Mouse (Mus musculus) thymus, postnatal 14 days (tissue): Measurements from ENCODE around the gene Ccr1l1.

Experiments
- DNase-seq: peaks from one replicate; pipeline ENCODE4 v3.0.0; 2021

The Ccr1l1 gene

GRCm38 (mm10) chr9:123957911-123958413, 20.2 kb downstream of the Ccr1l1 start:
- DNase-seq, result no peak

GRCm38 (mm10) chr9:123956892-123957291, 21.3 kb downstream of the Ccr1l1 start:
- no peak for DNase-seq

GRCm38 (mm10) chr9:123953551-123953950, 24.7 kb downstream of the Ccr1l1 start:
- DNase-seq, result no peak

- no peak for DNase-seq
Measured at GRCm38 (mm10) chr9:123951176-123951575, 27.0 kb downstream of the Ccr1l1 start.

GRCm38 (mm10) chr9:123949432-123949831, 28.8 kb downstream of the Ccr1l1 start:
- no peak for DNase-seq

GRCm38 (mm10) chr9:123947815-123948214, 30.4 kb downstream of the Ccr1l1 start:
- DNase-seq, result no peak

GRCm38 (mm10) chr9:123942025-123942424, 36.2 kb downstream of the Ccr1l1 start:
- no peak for DNase-seq

- peak; percentile 5 for DNase-seq
Measured at GRCm38 (mm10) chr9:123941316-123941715, 36.9 kb downstream of the Ccr1l1 start.

GRCm38 (mm10) chr9:123940628-123941027, 37.6 kb downstream of the Ccr1l1 start:
- no peak for DNase-seq

GRCm38 (mm10) chr9:123940168-123940567, 38.0 kb downstream of the Ccr1l1 start:
- DNase-seq, result no peak

GRCm38 (mm10) chr9:123937989-123938388, 40.2 kb downstream of the Ccr1l1 start:
- DNase-seq, result no peak

- DNase-seq, result no peak
Measured at GRCm38 (mm10) chr9:123936604-123937280, 41.5 kb downstream of the Ccr1l1 start.

GRCm38 (mm10) chr9:123935776-123936175, 42.4 kb downstream of the Ccr1l1 start:
- no peak for DNase-seq

GRCm38 (mm10) chr9:123935346-123935745, 42.9 kb downstream of the Ccr1l1 start:
- DNase-seq, result no peak

- DNase-seq, result no peak
Measured at GRCm38 (mm10) chr9:123933716-123934445, 44.3 kb downstream of the Ccr1l1 start.

- DNase-seq, result no peak
Measured at GRCm38 (mm10) chr9:123932911-123933675, 45.1 kb downstream of the Ccr1l1 start.

GRCm38 (mm10) chr9:123931761-123932700, 46.2 kb downstream of the Ccr1l1 start:
- peak; percentile 46 for DNase-seq

GRCm38 (mm10) chr9:123930926-123931325, 47.3 kb downstream of the Ccr1l1 start:
- no peak for DNase-seq

- DNase-seq, result peak; percentile 9
Measured at GRCm38 (mm10) chr9:123930476-123930875, 47.7 kb downstream of the Ccr1l1 start.

GRCm38 (mm10) chr9:123929936-123930335, 48.3 kb downstream of the Ccr1l1 start:
- DNase-seq, result no peak

- DNase-seq, result peak; percentile 79
Measured at GRCm38 (mm10) chr9:123928759-123929246, 49.4 kb downstream of the Ccr1l1 start.
